8 mouse cellular contexts compared by ENCODE assay signal in the genomic region with DNA sequence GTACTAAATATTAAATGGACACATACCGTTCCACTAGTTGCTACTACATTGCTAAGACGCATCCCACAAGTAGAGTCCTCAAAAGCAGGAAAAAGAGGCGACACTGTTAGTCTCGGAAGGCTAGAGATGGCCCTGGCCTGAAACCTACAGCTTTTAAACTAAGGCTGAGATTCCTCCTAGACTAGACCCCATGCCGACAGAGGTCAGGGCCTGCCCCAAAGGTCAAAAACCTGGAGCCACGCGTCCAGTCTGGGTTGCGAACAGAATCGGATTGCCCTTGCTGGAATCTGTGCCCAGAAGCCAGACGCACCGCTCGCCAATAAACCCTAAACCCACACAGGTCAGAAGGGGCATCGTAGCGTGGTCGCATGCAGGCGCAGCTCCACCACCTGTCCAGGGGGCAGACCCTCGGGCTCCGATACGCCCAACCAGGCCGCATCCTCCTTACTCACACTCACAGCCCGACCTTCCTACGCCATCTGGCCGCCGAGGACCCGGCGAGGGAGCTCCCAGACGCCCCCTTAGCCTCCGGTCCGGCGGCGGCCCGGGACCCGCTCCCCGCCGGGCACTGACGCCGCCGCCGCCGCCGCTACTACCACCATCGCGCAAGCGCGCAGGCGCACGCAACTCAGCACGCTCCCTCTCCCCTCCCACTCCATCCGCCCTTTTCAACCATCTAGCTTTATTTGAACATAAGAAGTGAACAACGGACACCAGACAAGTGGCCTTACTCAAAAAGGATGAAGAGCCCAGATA. TPM values are rescaled to one million over a fixed set of nuclear protein-coding genes. Genes with fewer than 3 reads are reported as not detected.
DNase-seq lines count a peak whose midpoint lies in the region; ATAC-seq lines count a peak whose summit lies in the region.

A gene (minus strand): TSS at position 609 of the 756 bp plus-strand sequence.

- peak within 1 kb of the TSS; percentile 99 for H3K27ac ChIP-seq in forebrain, embryonic 10.5 days
- peak within 1 kb of the TSS; percentile 84 for H3K27ac ChIP-seq in heart, embryonic 15.5 days
- peak within 1 kb of the TSS; percentile 76 for H3K27ac ChIP-seq in liver, embryonic 15.5 days (replicated peaks)
- peak within 1 kb of the TSS; percentile 64; the same call in 1 of the 2 replicates for H3K27ac ChIP-seq in neural tube, embryonic 12.5 days

- peak within 1 kb of the TSS; percentile 98 for H3K9ac ChIP-seq in heart, embryonic 15.5 days
- peak within 1 kb of the TSS; percentile 92 for H3K9ac ChIP-seq in liver, embryonic 15.5 days
- H3K9ac ChIP-seq in neural tube, embryonic 12.5 days: peak within 1 kb of the TSS; percentile 92

- no peaks in the 10 kb centered on the region for H3K9me3 ChIP-seq in forebrain, embryonic 10.5 days
- no peaks in the 10 kb centered on the region for H3K9me3 ChIP-seq in heart, embryonic 15.5 days (replicated peaks)
- no peaks in the 10 kb centered on the region for H3K9me3 ChIP-seq in liver, embryonic 15.5 days (replicated peaks)
- no peaks in the 10 kb centered on the region for H3K9me3 ChIP-seq in neural tube, embryonic 12.5 days

- under 1% methylated on average over 50 of the region's 50 CpGs for WGBS in forebrain, embryonic 10.5 days
- WGBS in heart, embryonic 15.5 days: under 1% methylated on average over 50 of the region's 50 CpGs
- WGBS in liver, embryonic 15.5 days (ENCODE audit: insufficient replicate concordance): under 1% methylated on average over 50 of the region's 50 CpGs
- under 1% methylated on average over 50 of the region's 50 CpGs for WGBS in neural tube, embryonic 12.5 days

- H3K36me3 ChIP-seq in forebrain, embryonic 10.5 days (replicated peaks): peaks cover 17% of the 10 kb centered on the region
- H3K36me3 ChIP-seq in heart, embryonic 15.5 days: no peaks in the 10 kb centered on the region
- H3K36me3 ChIP-seq in liver, embryonic 15.5 days (replicated peaks): no peaks in the 10 kb centered on the region
- H3K36me3 ChIP-seq in neural tube, embryonic 12.5 days: no peaks in the 10 kb centered on the region

- peak within 1 kb of the TSS; percentile 62 for H3K4me2 ChIP-seq in heart, embryonic 15.5 days
- peak within 1 kb of the TSS; percentile 82 for H3K4me2 ChIP-seq in liver, embryonic 15.5 days
- H3K4me2 ChIP-seq in neural tube, embryonic 12.5 days (replicated peaks): peak within 1 kb of the TSS; percentile 82

- peak; percentile 72 to 84 for DNase-seq in CD8-positive naive resting alpha-beta T cell, adult 2 months (ENCODE audit: low read depth in 2 of 2, low spot score in 2 of 2)
- peak; percentile 67 for DNase-seq in c-Kit-positive CD71-negative TER-119-negative erythroid progenitor cells, embryonic 14.5 days (ENCODE audit: low read depth)
- DNase-seq in forebrain, embryonic 10.5 days (ENCODE audit: extremely low spot score, low spot score): peak; percentile 87
- peak; percentile 92 to 94 for DNase-seq in kidney, postnatal 36 days
- peak; percentile 89 for DNase-seq in telencephalon, adult 2 months (ENCODE audit: low read depth, low spot score)

- peak; percentile 69 for ATAC-seq in heart, embryonic 15.5 days (replicated peaks; ENCODE audit: insufficient number of reproducible peaks, insufficient read depth, low FRiP score, low read depth)
- peak; percentile 59 for ATAC-seq in liver, embryonic 15.5 days (ENCODE audit: insufficient read depth)
- peak; percentile 80 for ATAC-seq in neural tube, embryonic 12.5 days (ENCODE audit: low FRiP score, low read depth)

- H3K4me3 ChIP-seq in forebrain, embryonic 10.5 days: peak within 1 kb of the TSS; percentile 92
- H3K4me3 ChIP-seq in heart, embryonic 15.5 days: peak within 1 kb of the TSS; percentile 98
- peak within 1 kb of the TSS; percentile 93 for H3K4me3 ChIP-seq in liver, embryonic 15.5 days (replicated peaks)
- H3K4me3 ChIP-seq in neural tube, embryonic 12.5 days: peak within 1 kb of the TSS; percentile 82

- H3K27me3 ChIP-seq in forebrain, embryonic 10.5 days (ENCODE audit: poor library complexity, severe bottlenecking): no peaks in the 10 kb centered on the region
- H3K27me3 ChIP-seq in heart, embryonic 15.5 days: no peaks in the 10 kb centered on the region
- no peaks in the 10 kb centered on the region for H3K27me3 ChIP-seq in liver, embryonic 15.5 days
- no peaks in the 10 kb centered on the region for H3K27me3 ChIP-seq in neural tube, embryonic 12.5 days (replicated peaks)

- H3K4me1 ChIP-seq in forebrain, embryonic 10.5 days: peaks cover 21% of the 10 kb centered on the region
- peaks cover 21% of the 10 kb centered on the region for H3K4me1 ChIP-seq in heart, embryonic 15.5 days (replicated peaks)
- H3K4me1 ChIP-seq in liver, embryonic 15.5 days (replicated peaks): peaks cover 53% of the 10 kb centered on the region
- H3K4me1 ChIP-seq in neural tube, embryonic 12.5 days: peaks cover 15% of the 10 kb centered on the region

RNA-seq across cellular contexts. Expression of the gene that starts here (rescaled TPM):
- 83.1 and 87.3 TPM in 2 replicates for polyA plus RNA-seq in forebrain, embryonic 10.5 days (2016; fragmentation: Nextera tagmentation; extraction: Ambion mirVana)
- polyA plus RNA-seq in heart, embryonic 15.5 days (2015; fragmentation: Nextera tagmentation; extraction: Ambion mirVana): 40.9 and 43.2 TPM in 2 replicates
- 17.4 and 18.1 TPM in 2 replicates for polyA plus RNA-seq in liver, embryonic 15.5 days (2015; fragmentation: Nextera tagmentation; extraction: Ambion mirVana)
- polyA plus RNA-seq in neural tube, embryonic 12.5 days (2016; fragmentation: Nextera tagmentation; extraction: Ambion mirVana): 47.8 and 52.2 TPM in 2 replicates

Comparison
In these comparisons a context has a peak if more than half of its experiments do, and no peak if none do; other contexts are left out.
1. Peak in every context shown above with its lines: DNase-seq, ATAC-seq, H3K4me3 ChIP-seq and H3K27ac ChIP-seq.